Mouse (Mus musculus): ENCODE measurements around the gene Tbr1. TPM values are rescaled to one million over a fixed set of nuclear protein-coding genes. Genes with fewer than 3 reads are reported as not detected.

Gene Tbr1
- polyA plus RNA-seq (2012; rRNA removed) = 0.07 and 0.09 TPM in 2 replicates

DNA sequence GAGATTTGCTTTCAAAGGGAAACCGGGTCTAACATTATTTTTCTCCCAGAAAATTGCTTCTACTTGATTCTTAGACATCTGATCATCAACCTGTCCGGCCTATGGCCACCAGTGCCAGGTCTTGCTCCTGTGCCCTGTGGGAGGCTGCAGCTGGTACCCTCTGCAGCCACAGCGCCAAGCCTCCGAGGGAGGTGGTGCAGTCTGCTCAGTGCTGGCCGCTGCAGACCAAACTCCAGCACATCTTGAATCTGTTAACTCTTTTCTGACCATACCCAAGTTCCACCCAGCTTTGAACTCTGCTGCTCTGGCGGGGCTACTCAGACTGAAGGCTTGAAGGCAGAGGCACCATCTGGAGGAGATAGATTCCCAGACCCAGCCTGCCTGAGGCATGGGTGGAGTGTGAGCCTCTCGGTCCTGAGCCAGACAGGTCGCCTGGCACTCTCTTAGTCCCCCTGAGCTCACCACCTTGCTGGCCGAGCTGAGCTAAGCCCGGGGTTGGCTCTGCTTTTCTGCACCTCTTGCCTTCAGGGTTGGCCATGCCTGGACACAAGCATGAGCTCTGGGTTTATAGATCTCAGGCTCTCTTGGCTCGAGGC lies at the start of gene Tbr1:
Tbr1 (plus strand) TSS at position 275 of the 596 bp plus-strand sequence.
- Histone ChIP-seq H3K4me3 (replicated peaks; ENCODE audit: extremely low read depth, low read depth, low read length) (no peak within 1 kb of the TSS), H3K4me1 (ENCODE audit: control insufficient read depth, insufficient read depth, low read length) (peaks cover 6% of the 10 kb centered on the region)
- 35% methylated on average over 11 of the region's 11 CpGs for WGBS
- DNase-seq = no peak
- TF ChIP-seq CTCF (IDR thresholded peaks at IDR 0.05; ENCODE audit: insufficient read depth, low read length) = no peak
- no peak for TF ChIP-seq POLR2A (IDR thresholded peaks at IDR 0.05; ENCODE audit: borderline replicate concordance, extremely low read depth, low read depth, low read length)

GRCm38 (mm10) chr2:61754989-61755388 lies 47.7 kb upstream of the Tbr1 start:
- DNase-seq = no peak
- TF ChIP-seq POLR2A (IDR thresholded peaks at IDR 0.05; ENCODE audit: borderline replicate concordance, extremely low read depth, low read depth, low read length) (no peak), CTCF (IDR thresholded peaks at IDR 0.05; ENCODE audit: insufficient read depth, low read length) (no peak)
- Histone ChIP-seq H3K4me1 (ENCODE audit: control insufficient read depth, insufficient read depth, low read length) (no peaks in the 10 kb centered on the region), H3K4me3 (replicated peaks; ENCODE audit: extremely low read depth, low read depth, low read length) (no peak overlapping the region)

GRCm38 (mm10) chr2:61759234-61759855 lies 43.4 kb upstream of the Tbr1 start:
- no peak for DNase-seq
- TF ChIP-seq POLR2A (IDR thresholded peaks at IDR 0.05; ENCODE audit: borderline replicate concordance, extremely low read depth, low read depth, low read length) (no peak), CTCF (IDR thresholded peaks at IDR 0.05; ENCODE audit: insufficient read depth, low read length) (no peak)
- H3K4me3 ChIP-seq (replicated peaks; ENCODE audit: extremely low read depth, low read depth, low read length) = no peak overlapping the region
- H3K4me1 ChIP-seq (ENCODE audit: control insufficient read depth, insufficient read depth, low read length) = no peaks in the 10 kb centered on the region
- WGBS = 79% methylated on average over 5 of the region's 5 CpGs

DNA sequence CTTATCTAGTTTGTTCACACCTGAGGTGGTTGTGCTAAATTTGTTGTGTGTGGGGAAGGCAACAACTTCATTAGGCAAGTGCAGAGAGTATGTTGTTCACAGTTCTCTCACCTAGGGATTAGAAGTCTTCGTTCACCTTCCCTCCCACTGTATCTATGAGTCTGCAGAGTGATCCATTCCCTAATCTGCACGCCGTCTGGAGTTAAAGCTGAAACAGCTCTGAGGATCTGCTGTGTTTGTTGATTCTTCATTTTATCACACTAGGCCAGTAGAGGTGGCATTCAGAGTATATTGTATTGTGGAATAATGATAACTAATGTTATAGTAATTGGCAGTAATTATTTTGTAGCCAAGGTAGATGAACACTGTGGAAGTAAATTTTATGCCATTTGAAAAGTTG lies 42.7 kb upstream of the Tbr1 start:
- no peaks in the 10 kb centered on the region for H3K4me1 ChIP-seq (ENCODE audit: control insufficient read depth, insufficient read depth, low read length)
- 82% methylated on average over 3 of the region's 3 CpGs for WGBS
- H3K4me3 ChIP-seq (replicated peaks; ENCODE audit: extremely low read depth, low read depth, low read length) = no peak overlapping the region
- no peak for DNase-seq
- TF ChIP-seq CTCF (IDR thresholded peaks at IDR 0.05; ENCODE audit: insufficient read depth, low read length) = no peak
- TF ChIP-seq POLR2A (IDR thresholded peaks at IDR 0.05; ENCODE audit: borderline replicate concordance, extremely low read depth, low read depth, low read length) = no peak

DNA sequence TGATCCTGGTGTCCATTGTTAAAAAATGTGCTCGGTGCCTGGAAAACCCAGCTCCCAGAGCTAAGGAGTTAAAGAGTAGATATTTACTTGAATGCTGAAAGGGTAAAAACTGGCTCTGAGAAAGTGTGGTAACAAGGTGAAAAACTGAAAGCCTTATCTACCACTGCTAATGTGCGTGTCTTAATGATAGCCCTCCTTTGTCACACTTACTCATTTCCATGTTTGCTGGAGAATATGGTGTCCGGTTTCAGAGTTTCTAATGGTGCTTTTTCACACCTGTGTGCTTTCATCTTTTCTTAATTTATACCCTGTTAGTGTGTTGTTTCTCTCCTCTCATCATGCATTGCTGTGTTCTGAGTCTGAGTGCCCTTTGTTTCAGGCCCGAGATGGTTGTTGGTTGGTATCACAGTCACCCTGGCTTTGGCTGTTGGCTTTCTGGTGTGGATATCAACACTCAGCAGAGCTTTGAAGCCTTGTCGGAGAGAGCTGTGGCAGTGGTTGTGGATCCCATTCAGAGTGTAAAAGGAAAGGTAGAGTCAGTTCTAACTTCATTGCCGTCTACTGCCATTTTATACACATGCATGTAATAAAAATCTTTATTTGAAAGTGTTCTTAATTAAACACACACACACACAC lies 38.1 kb upstream of the Tbr1 start:
- no peak for TF ChIP-seq POLR2A (IDR thresholded peaks at IDR 0.05; ENCODE audit: borderline replicate concordance, extremely low read depth, low read depth, low read length)
- TF ChIP-seq CTCF (IDR thresholded peaks at IDR 0.05; ENCODE audit: insufficient read depth, low read length) = no peak
- Histone ChIP-seq H3K4me3 (replicated peaks; ENCODE audit: extremely low read depth, low read depth, low read length) (no peak overlapping the region), H3K4me1 (ENCODE audit: control insufficient read depth, insufficient read depth, low read length) (no peaks in the 10 kb centered on the region)
- no peak for DNase-seq
- WGBS = 83% methylated on average over 6 of the region's 6 CpGs

- 71% methylated on average over 4 of the region's 4 CpGs for WGBS
Observed at GRCm38 (mm10) chr2:61765526-61765925, 37.2 kb upstream of the Tbr1 start.

GRCm38 (mm10) chr2:61780794-61781193 lies 21.9 kb upstream of the Tbr1 start:
- TF ChIP-seq CTCF (IDR thresholded peaks at IDR 0.05; ENCODE audit: insufficient read depth, low read length) (no peak), POLR2A (IDR thresholded peaks at IDR 0.05; ENCODE audit: borderline replicate concordance, extremely low read depth, low read depth, low read length) (no peak)
- H3K4me1 ChIP-seq (ENCODE audit: control insufficient read depth, insufficient read depth, low read length) = no peaks in the 10 kb centered on the region
- no peak overlapping the region for H3K4me3 ChIP-seq (replicated peaks; ENCODE audit: extremely low read depth, low read depth, low read length)
- DNase-seq = no peak

More at GRCm38 (mm10) chr2:61765526-61765925, 37.2 kb upstream of the Tbr1 start:
- no peak for DNase-seq
- no peak overlapping the region for H3K4me3 ChIP-seq (replicated peaks; ENCODE audit: extremely low read depth, low read depth, low read length)
- H3K4me1 ChIP-seq (ENCODE audit: control insufficient read depth, insufficient read depth, low read length) = no peaks in the 10 kb centered on the region
- TF ChIP-seq CTCF (IDR thresholded peaks at IDR 0.05; ENCODE audit: insufficient read depth, low read length) = no peak
- no peak for TF ChIP-seq POLR2A (IDR thresholded peaks at IDR 0.05; ENCODE audit: borderline replicate concordance, extremely low read depth, low read depth, low read length)

DNA sequence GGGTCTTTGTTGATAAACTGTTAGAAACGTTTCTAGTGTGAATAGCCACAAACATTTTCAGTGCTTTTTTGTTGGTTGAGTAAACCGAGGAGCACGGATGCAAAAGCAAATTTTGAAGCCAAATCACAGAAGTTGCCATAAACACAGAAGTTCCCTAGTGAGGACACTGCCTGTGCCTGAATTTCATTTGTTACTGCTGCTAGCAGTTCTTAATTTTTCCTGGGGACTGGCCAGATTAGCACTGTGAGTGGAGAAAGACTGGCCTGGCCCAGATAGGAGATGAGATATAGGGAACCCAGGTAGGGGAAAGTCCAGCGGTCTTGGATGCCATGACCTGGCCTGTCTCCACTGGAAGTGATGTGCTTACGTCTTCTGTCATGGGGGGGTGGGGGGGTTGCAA lies 7.8 kb upstream of the Tbr1 start:
- no peak overlapping the region for H3K4me3 ChIP-seq (replicated peaks; ENCODE audit: extremely low read depth, low read depth, low read length)
- no peak for DNase-seq
- H3K4me1 ChIP-seq (ENCODE audit: control insufficient read depth, insufficient read depth, low read length) = no peaks in the 10 kb centered on the region
- WGBS = 81% methylated on average over 5 of the region's 5 CpGs
- TF ChIP-seq CTCF (IDR thresholded peaks at IDR 0.05; ENCODE audit: insufficient read depth, low read length) = no peak
- no peak for TF ChIP-seq POLR2A (IDR thresholded peaks at IDR 0.05; ENCODE audit: borderline replicate concordance, extremely low read depth, low read depth, low read length)

DNA sequence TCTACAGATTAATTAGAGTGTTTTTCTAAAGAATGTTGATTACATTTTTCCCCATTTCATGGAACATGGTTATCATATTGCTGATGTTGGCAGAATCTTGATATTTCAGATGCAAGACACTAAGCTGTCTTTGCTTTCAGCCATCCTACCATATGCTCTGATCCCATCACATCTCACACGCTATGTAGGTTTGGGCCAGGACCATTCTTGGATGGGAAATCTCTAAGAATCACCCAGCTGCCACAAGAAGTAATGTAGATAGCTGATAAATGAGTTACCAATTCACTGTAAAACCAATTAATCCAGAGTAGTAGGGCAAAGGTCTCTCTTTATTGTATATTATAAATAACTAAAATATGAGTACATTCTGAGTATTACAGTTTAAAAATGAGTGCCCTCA lies 4.7 kb upstream of the Tbr1 start:
- no peaks in the 10 kb centered on the region for H3K4me1 ChIP-seq (ENCODE audit: control insufficient read depth, insufficient read depth, low read length)
- no peak overlapping the region for H3K4me3 ChIP-seq (replicated peaks; ENCODE audit: extremely low read depth, low read depth, low read length)
- DNase-seq = no peak
- TF ChIP-seq CTCF (IDR thresholded peaks at IDR 0.05; ENCODE audit: insufficient read depth, low read length) (no peak), POLR2A (IDR thresholded peaks at IDR 0.05; ENCODE audit: borderline replicate concordance, extremely low read depth, low read depth, low read length) (no peak)
- WGBS = 97% methylated on average over 1 of the region's 1 CpGs
